Mouse (Mus musculus): ENCODE data around the gene Tyrp1. TPM values are rescaled to one million over a fixed set of nuclear protein-coding genes. Genes with fewer than 3 reads are reported as not detected.

Tyrp1 gene
- total RNA-seq, 2 experiments from 2014 or later, result 0.17 to 0.22 TPM

GRCm38 (mm10) chr4:80886631-80887030 is 52.7 kb downstream of the Tyrp1 start:
- DNase-seq, result no peak
- intact Hi-C loops (cut with DNase I), result no loop called here

GRCm38 (mm10) chr4:80891004-80891403 is 57.1 kb downstream of the Tyrp1 start:
- intact Hi-C loops (cut with DNase I), result no loop called here
- DNase-seq, result no peak

DNA sequence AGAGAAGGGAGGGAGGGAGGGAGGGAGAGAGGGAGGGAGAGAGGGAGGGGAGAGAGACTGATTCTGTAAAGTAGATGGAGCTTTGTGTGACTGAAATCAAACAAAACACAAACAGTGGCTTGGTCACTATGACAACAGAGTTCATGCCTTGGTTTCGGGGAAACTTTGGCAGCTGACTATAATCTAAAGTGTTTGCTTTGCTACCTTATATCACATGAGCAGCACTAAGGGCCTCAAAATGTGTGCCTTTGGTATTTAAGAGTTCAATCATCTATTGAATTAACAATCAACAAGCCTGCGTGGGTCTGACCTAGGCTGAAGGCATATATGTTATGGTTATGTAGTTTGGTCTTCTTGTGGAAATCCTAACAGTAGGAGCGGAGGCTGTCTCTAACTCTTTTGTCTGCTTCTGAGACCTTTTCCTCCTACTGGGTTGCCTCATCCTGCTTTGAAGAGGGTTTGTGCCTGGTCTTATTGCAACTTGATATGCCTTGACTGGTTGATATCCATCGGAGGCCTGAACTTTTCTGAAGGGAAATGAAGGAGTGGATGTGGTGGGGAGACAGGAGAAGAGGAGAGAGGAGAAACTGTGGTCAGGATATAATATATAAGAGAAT is 61.5 kb downstream of the Tyrp1 start:
- intact Hi-C loops (cut with DNase I), result no loop called here

More for the DNA sequence above, 61.5 kb downstream of the Tyrp1 start:
- DNase-seq, result no peak

Other genes with a start within 250 kb of the Tyrp1 start
- 1 to 10 TPM; 3.3 to 4.2 TPM for gene Lurap1l, start 76.5 kb downstream of the Tyrp1 start, total RNA-seq (2021)